Mouse (Mus musculus): ENCODE results near the gene 1190005I06Rik. TPM values are rescaled to one million over a fixed set of nuclear protein-coding genes. Genes with fewer than 3 reads are reported as not detected.

The 1190005I06Rik gene
- polyA plus RNA-seq (2012; ENCODE audit: low replicate concordance), result 0.31 and 0.88 TPM in 2 replicates

DNA sequence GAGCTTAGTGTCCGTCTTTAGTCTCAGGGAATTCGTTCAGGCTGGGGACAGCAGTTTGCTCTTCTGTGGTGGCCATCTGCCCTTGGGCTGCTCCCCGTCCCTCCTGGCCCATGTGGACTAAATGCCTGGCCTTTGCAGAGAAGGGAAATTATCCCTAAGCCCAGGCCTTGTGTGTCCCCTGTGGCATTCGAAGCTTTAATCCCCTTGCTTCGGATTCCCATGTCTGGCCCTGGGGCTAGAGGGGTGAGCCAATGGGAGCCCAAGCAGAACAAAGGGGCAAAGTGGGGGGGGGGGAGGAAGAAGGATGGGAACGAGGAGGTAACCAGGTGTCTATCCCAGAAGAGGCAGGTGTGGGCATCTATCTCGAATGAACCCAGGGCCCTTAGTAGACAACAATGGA lies at the start of gene 1190005I06Rik:
1190005I06Rik (minus strand) TSS at position 101 of the 400 bp plus-strand sequence.

DNA sequence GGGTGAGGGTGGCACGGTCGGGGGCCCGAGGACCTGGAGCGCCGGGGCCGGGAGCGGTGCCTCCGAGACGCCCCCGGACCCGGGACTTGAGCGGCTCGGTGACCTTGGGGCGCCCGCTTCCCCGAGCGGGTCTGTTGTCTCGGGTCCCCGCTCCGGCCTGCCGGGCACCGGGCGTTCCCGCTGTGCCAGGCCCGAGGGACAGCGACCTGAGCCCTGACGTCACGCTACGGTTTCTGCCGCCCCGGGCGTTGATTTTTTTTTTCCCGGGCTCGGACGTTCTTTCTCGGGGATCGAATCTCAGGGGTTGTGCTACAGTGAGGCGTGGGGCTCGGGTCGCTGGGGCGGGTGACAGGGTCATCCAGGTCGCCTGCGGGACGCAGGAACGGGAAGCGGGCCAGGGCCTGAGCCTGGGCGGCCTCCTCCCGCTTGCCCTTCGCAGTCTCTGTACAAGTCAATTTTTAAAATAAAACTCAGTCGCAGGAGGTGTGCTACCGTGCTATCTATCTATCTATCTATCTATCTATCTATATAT lies 21.0 kb upstream of the 1190005I06Rik start, which contains the start of gene Emc8:
Emc8 (minus strand) TSS at position 200 of the 532 bp plus-strand sequence.

DNA sequence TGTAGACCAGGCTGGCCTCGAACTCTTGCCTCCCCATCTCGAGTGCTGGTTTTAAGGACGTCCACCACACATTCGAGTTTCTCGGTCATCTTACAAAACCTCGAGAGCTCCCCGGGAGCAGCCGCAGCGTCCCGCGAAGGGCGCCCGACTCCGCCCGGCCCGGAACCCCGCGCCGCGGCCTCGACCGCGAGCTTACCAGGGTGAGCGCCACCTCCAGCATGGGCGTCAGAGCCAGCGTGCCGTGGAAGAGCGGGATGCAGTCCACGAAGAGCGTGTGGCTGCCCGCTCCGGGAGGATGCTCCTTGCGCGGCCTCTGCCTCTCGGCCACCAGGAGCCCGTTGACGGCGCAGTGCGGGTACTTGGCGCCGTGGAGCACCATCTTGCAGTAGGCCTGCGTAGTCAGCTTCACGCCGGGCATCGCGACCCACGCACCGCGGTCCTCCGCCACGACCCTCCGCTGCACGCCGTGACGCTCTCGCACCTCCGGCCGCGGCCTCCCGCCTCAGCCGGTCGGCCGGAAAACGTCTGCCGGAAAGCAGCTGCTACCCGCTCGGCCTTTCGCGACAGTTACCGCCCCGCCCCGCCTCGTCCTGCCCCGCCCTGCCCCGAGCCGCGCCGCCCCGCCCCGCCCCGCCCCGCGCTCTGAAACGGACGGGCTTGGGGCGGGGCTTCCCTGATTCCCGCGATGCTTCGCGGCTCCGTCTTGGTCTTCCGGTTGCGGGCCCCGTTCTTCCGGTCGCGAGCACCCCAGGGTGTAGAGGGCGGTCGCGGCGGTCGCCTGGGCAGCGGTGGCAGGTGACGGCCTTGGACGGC lies 20.3 kb upstream of the 1190005I06Rik start, which contains the start of the genes Gm27021 and Cox4i1:
Gm27021 (minus strand) TSS at position 519 of the 813 bp plus-strand sequence.
Cox4i1 (plus strand) TSS at position 662 of the 813 bp plus-strand sequence.

DNA sequence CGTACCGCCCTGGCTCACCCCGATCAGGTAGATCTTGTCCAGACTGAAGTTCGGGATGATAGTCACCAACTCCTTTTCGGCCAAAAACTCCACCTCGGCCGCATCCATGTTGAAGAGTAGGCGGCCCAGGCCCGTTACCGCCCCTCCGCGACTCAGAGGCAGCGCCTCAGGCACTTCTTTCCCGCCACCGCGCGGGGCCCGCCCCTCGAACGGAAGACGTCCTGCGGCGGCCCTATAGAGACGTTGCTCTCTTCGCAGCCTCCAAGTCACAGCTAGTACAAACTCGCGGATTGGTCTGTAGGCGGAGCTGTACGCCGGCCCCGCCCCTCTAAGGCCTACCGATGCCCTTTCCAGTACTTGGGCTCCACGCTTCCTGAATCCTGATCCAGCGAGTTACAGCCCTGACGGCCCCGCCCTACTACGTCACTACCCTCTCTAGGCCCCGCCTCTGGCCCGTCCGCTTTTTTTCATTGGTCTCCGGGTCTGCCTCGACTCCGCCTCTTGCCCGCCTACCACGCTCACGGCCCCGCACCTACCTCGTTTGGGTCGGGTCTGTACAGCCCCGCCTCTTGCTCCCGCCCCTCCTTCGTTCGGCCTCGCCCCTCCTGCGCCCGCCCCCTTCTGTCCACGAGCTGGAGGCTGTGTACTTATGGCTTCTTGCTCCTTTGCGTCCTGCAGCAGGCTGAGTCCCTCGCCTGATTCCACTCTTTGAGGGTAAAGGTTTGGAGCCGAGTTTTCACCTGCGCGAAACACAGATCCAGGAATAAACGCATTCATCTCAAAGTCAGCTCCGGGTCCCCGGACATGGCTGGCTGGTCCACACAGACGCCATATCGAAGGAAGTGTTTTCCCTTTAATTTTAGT lies 58.3 kb downstream of the 1190005I06Rik start, which contains the start of gene Gins2:
Gins2 (minus strand) TSS at position 397 of the 864 bp plus-strand sequence.

Other genes starting within 250 kb of the 1190005I06Rik start
- 24.2 and 124 TPM in 2 replicates for gene Gins2, start 58.3 kb downstream of the 1190005I06Rik start, polyA plus RNA-seq (2012; ENCODE audit: low replicate concordance)
- 0.65 and 1.8 TPM in 2 replicates for gene Gm27021, start 20.4 kb upstream of the 1190005I06Rik start, polyA plus RNA-seq (2012; ENCODE audit: low replicate concordance)
- 74.5 and 94.5 TPM in 2 replicates for gene Cox4i1, start 20.6 kb upstream of the 1190005I06Rik start, polyA plus RNA-seq (2012; ENCODE audit: low replicate concordance)
- gene Emc8, start 20.9 kb upstream of the 1190005I06Rik start, polyA plus RNA-seq (2012; ENCODE audit: low replicate concordance), result 120 and 151 TPM in 2 replicates
- gene Irf8, start 88.7 kb upstream of the 1190005I06Rik start, polyA plus RNA-seq (2012; ENCODE audit: low replicate concordance), result 134 and 388 TPM in 2 replicates